Mouse (Mus musculus) granulocyte monocyte progenitor cell, adult 5-6 weeks (primary cell): ENCODE measurements at regions not wholly inside any gene's neighbourhood (a gene's known extent, or its start where the extent isn't known, plus 50 kb on each side); places are given as distances from the start of the nearest gene placed in this dataset.
"Not testable (repeated sequence)": the region's sequence is repeated elsewhere in the genome, so short reads cannot be mapped to it uniquely, and the experiment has no call there.

ENCODE experiments used
- ATAC-seq: replicated peaks from 2 replicates; pipeline ENCODE4 v1.8.0; 2016; ENCODE audit warnings: mild to moderate bottlenecking, moderate TSS enrichment, inconsistent platforms; ENCODE audit not compliant: poor library complexity, severe bottlenecking

DNA sequence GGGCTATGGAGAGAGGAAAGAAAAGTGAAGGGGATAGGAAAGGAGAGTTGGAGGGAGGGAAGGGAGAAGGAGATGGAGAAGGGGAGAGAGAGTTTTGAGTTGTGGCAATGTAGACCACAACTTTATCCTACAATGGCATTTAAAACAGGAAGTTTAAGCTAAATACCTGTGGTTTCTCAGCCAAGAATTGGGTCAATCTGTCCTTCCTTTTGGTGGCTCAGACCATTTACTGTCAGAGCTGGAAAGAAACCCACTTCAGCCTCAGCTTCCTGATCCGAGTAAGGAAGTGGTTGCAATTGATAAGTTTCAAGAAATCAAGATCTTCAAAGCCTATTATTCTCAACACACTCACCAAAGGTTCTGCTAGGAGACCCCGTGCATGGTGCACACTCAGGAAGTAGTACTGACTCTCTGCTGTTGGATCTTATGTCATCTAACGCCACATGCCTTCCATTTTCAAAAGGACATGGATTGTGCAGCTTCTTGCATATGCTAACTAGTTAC lies 158.9 kb downstream of the Trib2 start:
- peak; percentile 66 for ATAC-seq

DNA sequence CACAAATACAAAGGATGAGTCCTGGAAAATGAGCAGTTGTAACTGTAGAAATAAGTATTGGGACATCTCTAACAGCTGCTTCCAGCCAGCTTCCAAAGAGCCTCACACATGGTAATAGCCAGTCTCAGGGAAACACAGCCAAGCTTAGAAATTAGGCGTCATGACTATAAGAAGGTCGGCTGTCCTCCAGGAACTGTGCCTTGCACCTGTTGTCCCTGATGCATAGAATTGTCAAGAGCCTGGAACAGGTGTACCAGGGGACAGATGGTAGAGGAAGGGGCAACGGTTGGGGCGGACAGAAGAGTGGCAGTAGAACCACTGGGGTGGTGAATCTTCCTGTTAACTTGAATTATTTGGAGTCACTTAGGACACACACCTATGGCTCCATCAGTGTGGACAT lies 162.1 kb downstream of the Trib2 start:
- no peak for ATAC-seq

DNA sequence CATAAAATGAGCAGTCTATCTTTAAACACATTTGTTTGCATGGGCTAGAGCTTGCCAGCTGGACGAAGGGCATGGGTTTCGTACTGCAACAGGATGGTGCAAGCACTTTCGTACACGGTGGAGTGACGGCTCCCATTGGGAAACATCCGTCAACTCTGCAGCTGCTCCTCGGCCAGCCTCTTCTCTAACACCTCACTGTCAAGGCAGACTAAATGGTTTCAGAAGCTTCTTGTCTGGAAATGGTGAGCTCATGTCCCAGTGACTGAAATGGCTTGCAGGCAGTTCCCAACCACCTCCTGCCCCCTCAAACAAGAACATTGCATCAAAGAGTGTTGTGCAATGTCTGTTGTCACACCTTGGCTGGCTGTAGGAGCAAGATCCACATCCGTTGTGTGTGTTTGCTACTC lies 163.4 kb downstream of the Trib2 start:
- ATAC-seq, result peak; percentile 36

DNA sequence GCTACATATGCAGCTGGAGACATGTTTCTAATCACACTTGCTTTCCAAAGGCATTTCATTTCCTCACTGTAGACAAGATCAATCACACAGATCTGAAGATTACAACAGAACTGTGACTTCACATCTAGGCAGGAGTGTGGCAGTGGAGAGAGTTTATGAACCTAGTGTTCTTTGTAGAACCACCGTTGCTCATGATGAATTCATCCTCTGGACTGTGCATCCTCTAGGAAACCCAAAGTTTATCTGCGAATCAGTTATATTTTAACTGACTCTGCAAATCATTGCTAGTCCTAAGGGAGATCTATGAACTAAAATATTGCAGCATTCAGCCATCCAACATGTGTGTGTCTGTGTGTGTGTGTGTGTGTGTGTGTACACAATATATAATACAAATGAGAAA lies 165.4 kb downstream of the Trib2 start:
- ATAC-seq, result no peak

DNA sequence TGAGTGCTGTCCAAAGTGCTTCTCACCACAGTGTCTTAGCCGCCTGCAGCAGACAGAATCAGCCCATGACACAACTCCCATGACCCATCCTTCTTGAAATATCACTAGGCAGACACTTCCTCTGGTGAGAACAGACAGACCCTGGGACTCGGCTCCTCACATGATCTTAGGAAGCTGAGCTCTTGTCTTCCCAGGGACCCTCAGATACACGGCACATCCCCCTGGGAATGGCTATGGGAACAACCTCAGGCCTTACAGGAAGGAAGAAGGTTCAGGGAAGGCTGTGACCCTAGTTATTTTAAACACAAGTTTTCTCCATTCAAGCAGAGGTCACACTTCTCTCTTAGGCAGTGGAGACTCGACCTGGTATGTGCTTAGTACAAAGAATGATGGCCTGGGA lies 166.8 kb downstream of the Trib2 start:
- no peak for ATAC-seq

DNA sequence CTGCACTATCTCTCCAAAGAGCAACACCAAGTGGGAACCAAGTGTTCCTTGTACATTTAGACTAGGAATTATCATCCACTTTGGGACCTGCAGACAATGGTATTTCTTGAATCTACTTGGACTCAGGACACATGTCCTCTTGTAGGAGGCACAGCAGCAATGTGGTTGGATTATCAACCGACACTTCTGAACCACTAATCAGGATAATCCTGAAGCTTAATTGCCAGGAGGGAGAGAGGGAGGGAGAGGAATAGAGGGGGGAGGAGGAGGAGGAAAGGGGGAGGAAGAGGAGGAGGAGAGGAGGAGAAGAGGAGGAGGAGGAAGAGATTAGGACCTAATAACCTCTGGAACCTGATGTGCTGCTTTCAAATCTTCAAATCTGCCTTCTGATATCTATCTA lies 167.5 kb downstream of the Trib2 start:
- no peak for ATAC-seq

DNA sequence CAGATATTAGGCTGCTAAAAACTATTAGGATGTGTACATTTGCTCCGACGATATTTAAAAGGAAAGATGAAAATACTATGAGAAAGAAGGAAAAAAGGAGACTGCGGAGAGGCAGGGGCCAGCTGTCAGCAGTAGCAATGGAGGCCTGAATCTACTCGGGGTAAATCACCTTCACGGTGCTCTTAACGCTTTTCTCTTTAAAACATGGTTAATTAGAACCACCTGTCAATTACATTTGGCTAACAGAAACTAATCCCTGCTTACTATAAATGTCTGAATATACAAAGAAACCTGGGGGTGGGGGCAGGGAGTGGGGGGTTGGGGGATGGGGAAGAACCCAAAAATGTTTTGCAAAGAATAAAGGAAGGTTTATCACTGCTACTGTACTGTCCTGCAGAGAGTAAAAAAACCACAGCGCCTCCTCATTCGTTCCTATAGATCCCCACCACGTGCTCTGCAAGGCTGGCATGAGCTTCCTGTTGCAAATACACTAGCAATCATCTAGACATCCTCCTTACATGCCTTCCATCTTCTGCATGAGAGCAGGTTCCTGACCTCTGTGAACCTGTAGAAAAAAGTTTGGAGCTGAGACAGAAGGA lies 172.5 kb downstream of the Trib2 start:
- no peak for ATAC-seq

DNA sequence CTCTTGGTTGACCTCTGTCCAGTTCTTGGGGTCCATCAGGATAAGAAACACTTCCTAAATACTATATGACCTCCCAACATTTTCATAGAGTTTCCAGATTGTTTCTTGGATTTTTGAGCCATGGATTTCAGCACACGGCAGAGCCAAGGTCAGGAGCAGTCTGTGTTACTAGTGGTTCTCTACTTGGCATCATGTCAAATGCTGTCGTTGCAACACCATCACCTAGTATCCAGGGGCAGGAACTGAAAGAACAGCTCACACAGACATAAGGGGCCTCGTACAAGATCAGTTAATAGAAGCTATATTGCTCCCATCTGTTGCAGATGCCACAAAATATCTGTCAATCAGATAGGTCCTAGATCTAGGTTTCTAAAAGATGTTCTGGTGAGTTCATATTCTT lies 173.1 kb downstream of the Trib2 start:
- ATAC-seq, result no peak

DNA sequence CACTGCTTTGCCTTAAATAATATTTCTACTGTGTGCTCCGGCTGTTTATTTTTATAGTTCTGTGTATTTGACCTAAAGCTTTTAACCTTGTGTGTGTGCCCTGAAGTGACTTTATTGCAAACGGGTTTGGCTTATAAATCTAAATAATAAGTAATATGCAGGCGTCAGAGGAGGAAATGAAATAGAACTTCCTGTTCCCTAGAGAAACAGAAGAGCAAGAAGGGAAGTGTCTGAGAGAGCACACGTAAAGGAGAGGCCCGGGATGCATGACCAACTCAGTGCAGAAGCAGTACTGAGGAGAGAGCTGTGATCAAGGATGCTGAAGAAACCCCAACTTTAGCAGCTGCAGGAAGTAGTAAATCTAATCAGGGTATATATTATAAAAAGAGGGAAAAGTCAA lies 176.4 kb downstream of the Trib2 start:
- no peak for ATAC-seq

DNA sequence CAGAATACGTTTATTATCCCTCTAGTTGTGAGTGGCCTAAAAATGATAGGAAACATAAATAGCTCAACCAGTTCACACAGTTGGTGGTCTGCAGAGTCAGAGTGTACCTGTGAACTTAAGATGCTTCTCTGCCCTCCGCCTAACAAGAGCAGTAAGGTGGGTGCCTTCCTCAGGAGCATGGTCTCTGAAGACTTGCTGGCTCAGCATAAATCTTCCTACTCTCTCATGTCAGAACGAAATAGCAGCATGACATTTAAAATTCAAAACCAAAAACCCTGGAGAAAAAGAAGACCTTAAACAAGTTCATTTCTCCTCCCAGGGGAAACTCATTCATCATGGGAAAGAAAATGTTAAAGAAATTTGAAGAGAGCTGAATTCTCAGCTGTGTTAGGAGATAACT lies 186.8 kb downstream of the Trib2 start:
- ATAC-seq, result no peak

DNA sequence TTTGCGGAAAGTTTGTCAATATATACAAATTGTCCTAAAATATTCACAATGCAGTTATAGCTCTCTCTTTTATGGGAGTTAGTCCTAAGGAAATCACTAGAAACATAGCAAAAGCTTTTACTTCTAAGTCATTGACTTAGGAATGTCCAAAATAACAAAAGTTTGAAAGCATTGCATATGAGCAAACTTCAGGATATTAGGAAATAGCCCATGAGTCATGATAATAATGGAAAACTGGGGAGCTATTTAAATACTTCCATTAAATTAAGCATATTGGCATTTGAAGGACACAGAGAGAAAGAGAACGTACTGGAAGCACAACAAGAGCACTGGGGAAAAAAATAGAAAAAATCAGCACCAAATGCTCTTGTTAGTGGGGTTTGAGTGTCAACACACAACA lies 197.2 kb downstream of the Trib2 start:
- ATAC-seq, result no peak

DNA sequence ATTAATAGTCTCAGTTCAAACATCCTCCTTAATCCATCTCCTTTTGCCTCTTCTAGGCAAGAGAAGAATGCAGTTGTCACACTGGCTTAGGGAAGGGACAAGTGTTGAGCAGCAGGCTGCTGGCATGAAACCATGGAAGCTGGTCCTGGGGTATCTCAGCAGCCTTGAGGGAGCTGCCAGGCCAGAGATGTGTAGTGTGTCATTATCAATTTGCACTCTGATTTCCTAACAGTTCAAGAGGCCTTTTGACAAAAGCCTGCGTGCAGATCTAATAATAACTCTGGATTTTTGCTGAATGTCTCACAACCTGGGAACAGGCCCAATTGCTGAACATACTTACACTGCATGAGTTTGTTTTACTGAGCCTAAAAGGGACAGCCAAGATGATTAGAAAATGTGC lies 199.4 kb downstream of the Trib2 start:
- no peak for ATAC-seq

DNA sequence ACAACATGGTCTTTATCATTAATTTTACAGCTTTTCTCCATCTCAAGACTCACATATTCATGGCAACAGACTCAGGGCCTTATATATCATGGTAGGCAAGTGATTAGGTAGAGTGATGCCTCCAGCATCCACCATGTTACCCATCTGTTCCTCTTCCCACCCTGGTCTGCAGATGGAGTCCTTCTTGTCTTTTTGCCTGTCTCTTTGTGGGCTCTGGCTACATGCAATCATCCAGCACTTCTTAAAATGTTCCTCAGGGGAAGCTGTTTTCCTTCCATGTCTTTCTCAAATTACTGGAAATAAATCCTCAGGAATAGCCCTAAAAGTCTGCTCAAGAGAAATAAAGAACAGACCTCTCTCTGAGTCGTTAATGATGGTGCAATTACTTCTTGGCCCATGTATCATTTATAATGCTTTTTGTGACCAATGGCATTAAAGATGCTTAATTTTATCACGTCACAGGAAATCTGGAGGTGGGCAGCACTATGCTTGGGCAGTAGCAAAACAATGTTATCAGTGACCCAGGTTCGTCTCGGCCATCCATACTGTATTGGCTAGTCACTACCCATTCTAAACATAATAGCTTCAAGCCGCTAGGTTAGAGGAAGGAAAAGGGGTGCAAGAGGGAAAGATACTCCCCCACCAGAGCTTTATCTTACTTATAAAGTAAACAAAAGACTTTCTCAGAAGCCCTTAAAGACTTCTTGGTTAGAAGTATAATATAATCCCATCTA lies 204.7 kb downstream of the Trib2 start:
- ATAC-seq, result no peak

DNA sequence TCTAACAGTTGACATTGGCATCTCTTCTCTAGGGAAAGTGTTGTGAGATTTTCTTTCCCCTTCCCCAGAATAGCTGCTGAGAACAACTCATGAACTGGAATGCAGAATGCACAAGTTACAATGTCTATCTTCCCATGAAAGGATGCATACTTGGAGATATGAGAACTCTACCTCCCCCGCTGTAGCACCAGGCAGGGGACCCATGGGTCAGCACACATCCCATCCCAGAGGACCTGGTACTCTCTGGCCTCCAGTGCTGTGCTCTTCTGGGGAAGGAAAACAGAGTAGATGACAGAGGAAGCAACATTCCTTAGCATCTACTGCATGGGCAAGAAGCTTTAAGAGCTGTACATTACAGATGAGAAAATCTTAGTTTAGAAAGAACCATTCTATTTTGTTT lies 209.6 kb downstream of the Trib2 start:
- ATAC-seq, result no peak

DNA sequence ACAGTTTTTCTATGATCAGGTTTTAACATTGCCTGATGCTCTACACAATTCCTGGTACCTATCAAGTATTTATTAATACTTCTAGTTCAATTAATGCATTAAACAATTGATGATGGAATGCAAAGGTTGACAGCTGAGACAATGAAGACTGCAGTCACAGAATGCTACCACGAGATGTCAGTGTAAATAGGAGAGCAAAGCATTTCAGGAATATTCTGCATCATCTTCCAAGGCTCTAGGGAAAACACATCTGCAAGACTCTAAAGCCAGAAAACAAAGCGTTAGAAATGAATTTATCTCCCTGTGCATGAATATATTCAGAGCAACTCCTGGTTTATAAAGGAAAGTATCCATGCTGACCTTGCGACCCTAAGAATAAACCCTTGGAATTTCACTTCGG lies 210.6 kb downstream of the Trib2 start:
- ATAC-seq, result no peak

DNA sequence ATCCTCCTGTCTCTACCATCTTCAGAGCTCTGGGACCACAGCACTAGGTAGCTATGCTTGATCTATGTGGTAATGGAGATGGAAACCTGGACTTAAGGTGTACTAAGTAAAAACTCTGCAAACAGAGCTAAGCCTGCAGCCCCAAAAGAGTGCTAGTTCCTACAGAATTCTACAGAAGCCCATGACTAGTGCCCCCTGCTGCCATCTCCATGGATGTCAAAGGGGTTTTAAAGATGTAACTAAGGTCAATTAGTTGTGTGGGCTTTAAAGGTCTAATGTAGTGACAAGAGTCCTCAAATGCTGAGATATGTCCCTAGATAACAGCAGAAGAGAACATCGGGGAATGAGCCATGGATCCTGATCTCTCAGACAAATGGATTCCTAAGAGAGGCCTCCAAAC lies 212.1 kb downstream of the Trib2 start:
- ATAC-seq, result no peak

DNA sequence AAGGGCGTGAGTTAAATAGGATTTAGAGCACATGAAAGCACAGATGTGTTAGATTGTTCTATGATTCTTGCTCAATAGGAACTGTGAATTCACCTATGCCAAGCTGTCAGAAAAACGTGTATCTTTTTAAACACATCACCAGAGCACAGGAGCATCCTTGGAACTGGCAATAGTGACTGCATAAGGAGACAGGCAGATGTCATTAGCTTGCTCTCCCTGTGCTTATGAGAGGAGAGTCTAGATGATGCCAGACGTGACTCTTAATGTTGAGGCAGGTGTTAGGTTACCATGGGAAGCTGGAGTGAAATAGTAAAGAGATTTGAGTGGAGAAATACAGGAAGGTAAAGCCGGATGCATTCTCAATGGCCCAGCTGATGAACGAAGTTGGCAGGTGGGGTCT lies 212.8 kb downstream of the Trib2 start:
- no peak for ATAC-seq

DNA sequence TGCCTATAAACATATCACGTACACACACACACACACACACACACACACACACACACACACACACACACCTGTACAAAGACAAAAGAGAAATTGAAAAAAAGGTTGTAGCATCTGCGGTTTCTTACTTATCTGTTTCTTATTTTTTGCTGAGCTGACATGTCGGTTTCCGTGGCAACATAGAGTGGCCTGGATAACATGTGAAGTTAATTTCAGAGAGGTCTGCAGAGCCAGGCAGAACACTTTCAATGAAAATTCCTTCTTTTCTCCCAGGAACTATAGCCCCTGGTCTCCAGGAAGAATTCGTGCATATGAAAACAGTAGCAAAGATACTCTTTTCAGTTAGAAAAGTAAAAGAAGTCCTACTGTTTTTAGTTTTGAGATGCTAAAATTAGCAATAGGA lies 213.4 kb downstream of the Trib2 start:
- ATAC-seq, result no peak

DNA sequence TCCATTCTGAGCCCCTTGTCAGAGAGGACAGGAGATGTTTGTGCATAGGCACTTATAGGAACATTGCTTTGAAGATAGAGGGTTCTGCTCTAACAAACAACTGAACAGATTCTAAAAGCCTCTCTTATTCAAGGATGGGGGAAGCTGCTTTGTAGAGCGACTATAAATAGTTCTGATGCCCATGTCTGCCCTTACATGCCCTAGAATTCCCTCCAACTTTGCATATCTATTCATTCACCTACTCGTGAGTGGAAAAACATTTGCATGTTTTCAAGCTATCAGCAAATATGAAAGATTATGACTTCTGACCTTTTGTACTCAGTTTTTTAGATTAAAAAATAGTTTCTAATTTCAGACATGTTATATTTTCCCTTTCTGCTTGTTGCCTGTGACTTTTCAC lies 222.0 kb downstream of the Trib2 start:
- no peak for ATAC-seq

DNA sequence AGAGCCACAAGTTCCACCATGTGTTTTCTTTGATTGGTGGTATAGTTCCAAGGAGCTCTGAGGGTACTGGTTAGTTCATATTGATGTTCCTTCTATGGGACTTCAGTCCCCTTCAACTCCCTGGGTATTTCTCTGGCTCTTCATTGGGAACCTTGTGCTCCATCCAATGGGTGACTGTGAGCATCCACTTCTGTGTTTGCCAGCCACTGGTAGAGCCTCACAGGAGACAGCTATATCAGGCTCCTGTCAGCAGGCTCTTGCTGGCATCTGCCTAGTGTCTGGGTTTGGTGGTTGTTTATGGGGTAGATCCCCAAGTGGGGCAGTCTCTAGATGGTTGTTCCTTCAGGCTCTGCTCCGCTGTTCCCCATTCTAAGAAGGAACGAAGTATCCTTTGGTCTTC lies 228.9 kb downstream of the Trib2 start:
- ATAC-seq, result not testable (repeated sequence)

DNA sequence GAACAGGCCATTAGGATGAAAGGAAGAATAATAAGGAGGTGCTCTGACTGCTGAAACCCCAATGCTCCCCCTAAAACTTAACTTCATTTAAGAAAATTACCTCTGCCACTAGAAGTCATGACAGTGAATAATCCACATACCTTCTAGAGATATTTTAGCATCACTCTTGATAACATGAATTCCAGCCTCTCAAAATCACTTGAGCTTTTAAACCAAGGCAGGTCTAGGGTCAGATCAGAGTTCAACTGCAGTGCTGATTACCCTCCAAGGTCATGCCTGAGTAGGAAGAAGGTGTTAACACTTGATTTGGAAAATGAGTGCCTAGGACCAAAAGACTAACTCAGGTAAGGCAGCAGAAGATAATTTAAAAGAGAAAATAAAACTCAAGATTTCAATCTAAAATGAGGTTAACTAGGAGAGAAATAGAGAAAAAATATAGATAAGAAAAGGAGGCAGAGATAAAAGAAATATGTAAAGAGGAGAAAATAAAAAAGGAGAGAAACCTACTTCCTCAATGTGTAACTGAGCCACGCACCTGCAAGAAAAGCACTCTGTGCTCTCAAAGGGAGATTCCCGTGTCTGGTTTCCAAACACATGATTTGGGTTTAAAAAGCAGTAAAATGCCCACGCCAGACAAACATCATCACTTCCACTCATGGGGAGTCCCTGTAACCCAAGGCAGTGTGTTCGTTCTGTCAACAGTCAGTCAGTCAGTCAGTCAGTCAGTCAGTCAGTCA lies 229.8 kb downstream of the Trib2 start:
- no peak for ATAC-seq

DNA sequence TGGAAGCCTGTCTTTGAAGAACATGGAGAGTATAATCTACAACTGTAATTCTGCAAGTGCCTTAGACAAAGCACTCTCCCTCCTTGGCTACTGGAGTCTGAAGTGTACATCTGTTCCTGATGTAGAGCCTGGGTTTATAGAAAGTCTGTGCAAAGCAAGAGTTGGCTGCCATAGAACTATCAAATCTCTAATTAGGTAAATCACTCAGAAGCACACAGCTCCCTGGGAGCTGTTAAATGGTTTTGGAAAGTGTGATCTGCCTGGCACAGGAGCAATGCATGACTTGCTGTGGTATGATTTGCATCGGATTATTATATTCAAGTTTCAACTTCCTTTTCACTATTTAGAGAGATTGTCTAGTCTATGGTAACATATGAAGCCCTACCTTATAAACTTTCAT lies 230.9 kb downstream of the Trib2 start:
- no peak for ATAC-seq
